Mouse (Mus musculus) stomach, postnatal 0 days (tissue): ENCODE measurements at regions not wholly inside any gene's neighbourhood (a gene's known extent, or its start where the extent isn't known, plus 50 kb on each side); places are given as distances from the start of the nearest gene placed in this dataset.

ENCODE experiments used
- CTCF ChIP-seq: IDR thresholded peaks from 2 replicates; pipeline ENCODE4 v1.5.1; 2016; ENCODE audit warnings: antibody characterized with exemption, low read depth, mild to moderate bottlenecking, moderate library complexity
- EP300 ChIP-seq: optimal IDR thresholded peaks from 2 replicates; pipeline ENCODE3; 2016; ENCODE audit warnings: antibody characterized with exemption

- TF ChIP-seq CTCF (no peak), EP300 (no peak)
These were observed 139.1 kb upstream of the Arl4c start for GRCm38 (mm10) chr1:88840991-88841592.
